Mouse (Mus musculus) midbrain, postnatal 0 days (tissue): Measurements from ENCODE around the gene Grin2c. TPM values are rescaled to one million over a fixed set of nuclear protein-coding genes. Genes with fewer than 3 reads are reported as not detected.

ENCODE experiments used
- ATAC-seq: fragments of 200-750 bp; cut with Nextera tagmentation; 2 replicates; pipeline ENCODE4 v1.8.0; 2017; ENCODE audit warnings: moderate number of reproducible peaks, mild to moderate bottlenecking, moderate TSS enrichment, moderate library complexity; ENCODE audit not compliant: low FRiP score
- DNase-seq: peaks from one replicate; pipeline ENCODE4 v3.0.0-alpha.2; 2015; ENCODE audit warnings: low spot score
- H3K27ac ChIP-seq: fragments of 300-500 bp; sonication (generic); 2 replicates; pipeline ENCODE4 v1.5.1; 2014; ENCODE audit warnings: low read depth, mild to moderate bottlenecking, low read length, mixed read lengths
- H3K27me3 ChIP-seq: fragments of 300-500 bp; sonication (generic); 2 replicates; pipeline ENCODE4 v1.6.1; 2014; ENCODE audit warnings: low read length, control low read depth, mixed read lengths; ENCODE audit not compliant: insufficient read depth
- H3K36me3 ChIP-seq: fragments of 300-500 bp; sonication (generic); 2 replicates; pipeline ENCODE4 v1.6.1; 2014; ENCODE audit warnings: low read length, control low read depth, mixed read lengths; ENCODE audit not compliant: insufficient read depth
- H3K4me1 ChIP-seq: fragments of 300-500 bp; sonication (generic); 2 replicates; pipeline ENCODE4 v1.6.1; 2014; ENCODE audit warnings: mild to moderate bottlenecking, control low read depth, antibody characterized with exemption, low read length, mixed read lengths; ENCODE audit not compliant: insufficient read depth
- H3K4me2 ChIP-seq: fragments of 300-500 bp; sonication (generic); 2 replicates; pipeline ENCODE4 v1.6.1; 2014; ENCODE audit warnings: low read depth, mild to moderate bottlenecking, low read length, mixed read lengths; ENCODE audit not compliant: poor library complexity, severe bottlenecking
- H3K4me3 ChIP-seq: fragments of 300-500 bp; sonication (generic); 2 replicates; pipeline ENCODE4 v1.5.1; 2014; ENCODE audit warnings: low read depth, mild to moderate bottlenecking, low read length, moderate library complexity
- H3K9ac ChIP-seq: fragments of 300-500 bp; sonication (generic); replicated peaks from 2 replicates; pipeline ENCODE4 v1.6.1; 2014; ENCODE audit warnings: mild to moderate bottlenecking, low read length, moderate library complexity, mixed read lengths; ENCODE audit not compliant: poor library complexity, severe bottlenecking
- H3K9me3 ChIP-seq: fragments of 300-500 bp; sonication (generic); 2 replicates; pipeline ENCODE4 v1.6.1; 2016; ENCODE audit warnings: low read length, control low read depth
- CTCF ChIP-seq: IDR thresholded peaks from 2 replicates; pipeline ENCODE4 v1.5.1; 2016; ENCODE audit warnings: antibody characterized with exemption, mild to moderate bottlenecking
- WGBS: fragments of 180-500 bp; shearing (Covaris S2); extraction: QIAGEN DNeasy Blood & Tissue Kit; methylation state at CpG from one replicate; pipeline ENCODE4 v1.1.7; 2014; 5-methylcytosine and 5-hydroxymethylcytosine counted together
- polyA plus RNA-seq: library from polyadenylated mRNA; unstranded; fragments of >200 nt; fragmentation: Nextera tagmentation; extraction: Ambion mirVana; gene quantifications from 2 replicates; pipeline ENCODE4 v1.2.1, GENCODE M21; 2015
- total RNA-seq: library from RNA; depleted of rRNA; stranded (reverse); fragments of >200 nt; gene quantifications from 2 replicates; pipeline ENCODE4 v1.2.3, GENCODE M21; 2014

Gene Grin2c
- total and polyA plus RNA-seq, 2 experiments from 2014 or later: 0.59 to 4.1 TPM

GRCm38 (mm10) chr11:115225301-115225700 lies 41.7 kb downstream of the Grin2c start:
- Histone ChIP-seq H3K27ac (no peak overlapping the region), H3K4me2 (no peak overlapping the region), H3K9ac (no peak overlapping the region; the same call in 1 of the 2 replicates), H3K27me3 (no peaks in the 10 kb centered on the region), H3K4me3 (no peak overlapping the region), H3K36me3 (no peaks in the 10 kb centered on the region), H3K9me3 (no peaks in the 10 kb centered on the region), H3K4me1 (peaks cover 17% of the 10 kb centered on the region)
- TF ChIP-seq CTCF: no peak
- no peak for ATAC-seq
- 61% methylated on average over 6 of the region's 6 CpGs for WGBS
- no peak for DNase-seq

GRCm38 (mm10) chr11:115224889-115225288 lies 42.2 kb downstream of the Grin2c start:
- Histone ChIP-seq H3K4me2 (no peak overlapping the region), H3K27me3 (no peaks in the 10 kb centered on the region), H3K36me3 (0 out of 2 replicates have a peak, but pooled peaks cover 2% of the 10 kb centered on the region), H3K27ac (no peak overlapping the region), H3K4me3 (no peak overlapping the region), H3K4me1 (peaks cover 17% of the 10 kb centered on the region), H3K9me3 (no peaks in the 10 kb centered on the region), H3K9ac (no peak overlapping the region)
- 42% methylated on average over 8 of the region's 8 CpGs for WGBS
- ATAC-seq (no peak), DNase-seq (peak; percentile 74)
- TF ChIP-seq CTCF: peak; percentile 73

GRCm38 (mm10) chr11:115223877-115224276 lies 43.2 kb downstream of the Grin2c start:
- Histone ChIP-seq H3K9ac (no peak overlapping the region), H3K4me2 (no peak overlapping the region), H3K27ac (no peak overlapping the region), H3K27me3 (no peaks in the 10 kb centered on the region), H3K9me3 (no peaks in the 10 kb centered on the region), H3K36me3 (0 out of 2 replicates have a peak, but pooled peaks cover 3% of the 10 kb centered on the region), H3K4me3 (no peak overlapping the region), H3K4me1 (peaks cover 17% of the 10 kb centered on the region)
- 77% methylated on average over 6 of the region's 6 CpGs for WGBS
- DNase-seq (no peak), ATAC-seq (no peak)
- no peak for TF ChIP-seq CTCF

GRCm38 (mm10) chr11:115223451-115223850 lies 43.6 kb downstream of the Grin2c start:
- no peak for TF ChIP-seq CTCF
- no peaks in the 10 kb centered on the region for H3K27me3 ChIP-seq
- H3K4me3 ChIP-seq: no peak overlapping the region
- WGBS: 62% methylated on average over 11 of the region's 11 CpGs
- peaks cover 17% of the 10 kb centered on the region for H3K4me1 ChIP-seq
- no peak for DNase-seq
- H3K27ac ChIP-seq: no peak overlapping the region
- ATAC-seq: no peak
- no peaks in the 10 kb centered on the region for H3K9me3 ChIP-seq
- no peak overlapping the region for H3K9ac ChIP-seq
- no peak overlapping the region for H3K4me2 ChIP-seq
- H3K36me3 ChIP-seq: 0 out of 2 replicates have a peak, but pooled peaks cover 3% of the 10 kb centered on the region

GRCm38 (mm10) chr11:115222570-115222969 lies 44.5 kb downstream of the Grin2c start:
- Histone ChIP-seq H3K27ac (no peak overlapping the region), H3K4me2 (no peak overlapping the region), H3K27me3 (no peaks in the 10 kb centered on the region), H3K36me3 (0 out of 2 replicates have a peak, but pooled peaks cover 3% of the 10 kb centered on the region), H3K4me3 (no peak overlapping the region), H3K4me1 (peaks cover 13% of the 10 kb centered on the region), H3K9ac (no peak overlapping the region), H3K9me3 (no peaks in the 10 kb centered on the region)
- ATAC-seq: no peak
- WGBS: 40% methylated on average over 5 of the region's 5 CpGs
- no peak for DNase-seq
- TF ChIP-seq CTCF: no peak

GRCm38 (mm10) chr11:115222077-115222476 lies 45.0 kb downstream of the Grin2c start:
- H3K36me3 ChIP-seq: 0 out of 2 replicates have a peak, but pooled peaks cover 3% of the 10 kb centered on the region
- no peak overlapping the region for H3K4me3 ChIP-seq
- no peaks in the 10 kb centered on the region for H3K27me3 ChIP-seq
- H3K9ac ChIP-seq: no peak overlapping the region
- no peak overlapping the region for H3K4me2 ChIP-seq
- DNase-seq: peak; percentile 61
- no peak overlapping the region for H3K27ac ChIP-seq
- no peak for TF ChIP-seq CTCF
- H3K9me3 ChIP-seq: no peaks in the 10 kb centered on the region
- peaks cover 13% of the 10 kb centered on the region for H3K4me1 ChIP-seq
- ATAC-seq: no peak
- 49% methylated on average over 12 of the region's 12 CpGs for WGBS
